Mouse (Mus musculus): ENCODE measurements at regions not wholly inside any gene's neighbourhood (a gene's known extent, or its start where the extent isn't known, plus 50 kb on each side); places are given as distances from the start of the nearest gene placed in this dataset.

GRCm38 (mm10) chr2:78048706-78049055 is 102.5 kb upstream of the Cwc22 start:
- H3K36me3 ChIP-seq (ENCODE audit: control insufficient read depth, insufficient read depth): no peaks in the 10 kb centered on the region
- no peak for TF ChIP-seq CTCF (IDR thresholded peaks at IDR 0.05; ENCODE audit: low read depth)
- 48% methylated on average over 6 of the region's 6 CpGs for WGBS
- H3K27me3 ChIP-seq (replicated peaks; ENCODE audit: control insufficient read depth, insufficient read depth, low read length): no peaks in the 10 kb centered on the region
- H3K9me3 ChIP-seq (ENCODE audit: control insufficient read depth): no peaks in the 10 kb centered on the region
- H3K27ac ChIP-seq (ENCODE audit: low read depth, low read length): no peak overlapping the region
- H3K4me2 ChIP-seq (replicated peaks; ENCODE audit: low read depth): peak overlapping the region; percentile 42
- H3K4me1 ChIP-seq (replicated peaks; ENCODE audit: control insufficient read depth, insufficient read depth, low read length): 0 out of 2 replicates have a peak, but pooled peaks cover 5% of the 10 kb centered on the region
- no peak for ATAC-seq
- peak overlapping the region; percentile 11; the same call in 1 of the 2 replicates for H3K4me3 ChIP-seq (ENCODE audit: low read depth, low read length)
- no peak overlapping the region for H3K9ac ChIP-seq (ENCODE audit: low read depth, low read length)

GRCm38 (mm10) chr2:78048030-78048705 is 102.0 kb upstream of the Cwc22 start:
- no peaks in the 10 kb centered on the region for H3K9me3 ChIP-seq (ENCODE audit: control insufficient read depth)
- H3K36me3 ChIP-seq (ENCODE audit: control insufficient read depth, insufficient read depth): no peaks in the 10 kb centered on the region
- TF ChIP-seq CTCF (IDR thresholded peaks at IDR 0.05; ENCODE audit: low read depth): peak; percentile 77
- peak overlapping the region; percentile 42 for H3K4me2 ChIP-seq (replicated peaks; ENCODE audit: low read depth)
- no peaks in the 10 kb centered on the region for H3K27me3 ChIP-seq (replicated peaks; ENCODE audit: control insufficient read depth, insufficient read depth, low read length)
- no peak overlapping the region for H3K27ac ChIP-seq (ENCODE audit: low read depth, low read length)
- 42% methylated on average over 11 of the region's 11 CpGs for WGBS
- H3K4me3 ChIP-seq (ENCODE audit: low read depth, low read length): no peak overlapping the region
- 0 out of 2 replicates have a peak, but pooled peaks have one; percentile 19 for ATAC-seq
- no peak overlapping the region for H3K9ac ChIP-seq (ENCODE audit: low read depth, low read length)
- 0 out of 2 replicates have a peak, but pooled peaks cover 5% of the 10 kb centered on the region for H3K4me1 ChIP-seq (replicated peaks; ENCODE audit: control insufficient read depth, insufficient read depth, low read length)

GRCm38 (mm10) chr2:78027319-78027718 is 81.1 kb upstream of the Cwc22 start:
- no peak overlapping the region for H3K4me2 ChIP-seq (replicated peaks; ENCODE audit: low read depth)
- WGBS: 53% methylated on average over 2 of the region's 2 CpGs
- no peak overlapping the region for H3K27ac ChIP-seq (ENCODE audit: low read depth, low read length)
- H3K36me3 ChIP-seq (ENCODE audit: control insufficient read depth, insufficient read depth): no peaks in the 10 kb centered on the region
- no peaks in the 10 kb centered on the region for H3K27me3 ChIP-seq (replicated peaks; ENCODE audit: control insufficient read depth, insufficient read depth, low read length)
- no peak overlapping the region for H3K9ac ChIP-seq (ENCODE audit: low read depth, low read length)
- H3K4me1 ChIP-seq (replicated peaks; ENCODE audit: control insufficient read depth, insufficient read depth, low read length): no peaks in the 10 kb centered on the region
- no peaks in the 10 kb centered on the region for H3K9me3 ChIP-seq (ENCODE audit: control insufficient read depth)
- ATAC-seq: no peak
- no peak overlapping the region for H3K4me3 ChIP-seq (ENCODE audit: low read depth, low read length)
- TF ChIP-seq CTCF (IDR thresholded peaks at IDR 0.05; ENCODE audit: low read depth): no peak

GRCm38 (mm10) chr2:78026808-78027207 is 80.6 kb upstream of the Cwc22 start:
- WGBS: 40% methylated on average over 6 of the region's 6 CpGs
- Histone ChIP-seq H3K9ac (ENCODE audit: low read depth, low read length) (no peak overlapping the region), H3K27me3 (replicated peaks; ENCODE audit: control insufficient read depth, insufficient read depth, low read length) (no peaks in the 10 kb centered on the region), H3K9me3 (ENCODE audit: control insufficient read depth) (no peaks in the 10 kb centered on the region), H3K4me3 (ENCODE audit: low read depth, low read length) (no peak overlapping the region), H3K4me2 (replicated peaks; ENCODE audit: low read depth) (no peak overlapping the region), H3K36me3 (ENCODE audit: control insufficient read depth, insufficient read depth) (no peaks in the 10 kb centered on the region), H3K27ac (ENCODE audit: low read depth, low read length) (no peak overlapping the region), H3K4me1 (replicated peaks; ENCODE audit: control insufficient read depth, insufficient read depth, low read length) (no peaks in the 10 kb centered on the region)
- TF ChIP-seq CTCF (IDR thresholded peaks at IDR 0.05; ENCODE audit: low read depth): no peak
- ATAC-seq: no peak

- WGBS: 47% methylated on average over 16 of the region's 16 CpGs
- Histone ChIP-seq H3K9me3 (ENCODE audit: control insufficient read depth) (no peaks in the 10 kb centered on the region), H3K27ac (ENCODE audit: low read depth, low read length) (no peak overlapping the region), H3K36me3 (ENCODE audit: control insufficient read depth, insufficient read depth) (no peaks in the 10 kb centered on the region), H3K27me3 (replicated peaks; ENCODE audit: control insufficient read depth, insufficient read depth, low read length) (no peaks in the 10 kb centered on the region), H3K4me2 (replicated peaks; ENCODE audit: low read depth) (no peak overlapping the region), H3K4me1 (replicated peaks; ENCODE audit: control insufficient read depth, insufficient read depth, low read length) (no peaks in the 10 kb centered on the region), H3K9ac (ENCODE audit: low read depth, low read length) (no peak overlapping the region), H3K4me3 (ENCODE audit: low read depth, low read length) (no peak overlapping the region)
- TF ChIP-seq CTCF (IDR thresholded peaks at IDR 0.05; ENCODE audit: low read depth): no peak
- no peak for ATAC-seq
These were observed 79.7 kb upstream of the Cwc22 start for GRCm38 (mm10) chr2:78025651-78026435.

- 71% methylated on average over 1 of the region's 1 CpGs for WGBS
- Histone ChIP-seq H3K4me3 (ENCODE audit: low read depth, low read length) (no peak overlapping the region), H3K27ac (ENCODE audit: low read depth, low read length) (no peak overlapping the region), H3K9me3 (ENCODE audit: control insufficient read depth) (no peaks in the 10 kb centered on the region), H3K9ac (ENCODE audit: low read depth, low read length) (no peak overlapping the region), H3K4me1 (replicated peaks; ENCODE audit: control insufficient read depth, insufficient read depth, low read length) (no peaks in the 10 kb centered on the region), H3K36me3 (ENCODE audit: control insufficient read depth, insufficient read depth) (no peaks in the 10 kb centered on the region), H3K4me2 (replicated peaks; ENCODE audit: low read depth) (no peak overlapping the region), H3K27me3 (replicated peaks; ENCODE audit: control insufficient read depth, insufficient read depth, low read length) (no peaks in the 10 kb centered on the region)
- no peak for ATAC-seq
- no peak for TF ChIP-seq CTCF (IDR thresholded peaks at IDR 0.05; ENCODE audit: low read depth)
These were observed 78.9 kb upstream of the Cwc22 start for GRCm38 (mm10) chr2:78024981-78025565.

Data from intestine, postnatal 0 days (tissue).